Mouse (Mus musculus): ENCODE measurements around the gene Zmynd8. TPM values are rescaled to one million over a fixed set of nuclear protein-coding genes. Genes with fewer than 3 reads are reported as not detected.

Zmynd8 gene
- polyA plus RNA-seq, 1 experiment from 2014 or later = 64.7 TPM

DNA sequence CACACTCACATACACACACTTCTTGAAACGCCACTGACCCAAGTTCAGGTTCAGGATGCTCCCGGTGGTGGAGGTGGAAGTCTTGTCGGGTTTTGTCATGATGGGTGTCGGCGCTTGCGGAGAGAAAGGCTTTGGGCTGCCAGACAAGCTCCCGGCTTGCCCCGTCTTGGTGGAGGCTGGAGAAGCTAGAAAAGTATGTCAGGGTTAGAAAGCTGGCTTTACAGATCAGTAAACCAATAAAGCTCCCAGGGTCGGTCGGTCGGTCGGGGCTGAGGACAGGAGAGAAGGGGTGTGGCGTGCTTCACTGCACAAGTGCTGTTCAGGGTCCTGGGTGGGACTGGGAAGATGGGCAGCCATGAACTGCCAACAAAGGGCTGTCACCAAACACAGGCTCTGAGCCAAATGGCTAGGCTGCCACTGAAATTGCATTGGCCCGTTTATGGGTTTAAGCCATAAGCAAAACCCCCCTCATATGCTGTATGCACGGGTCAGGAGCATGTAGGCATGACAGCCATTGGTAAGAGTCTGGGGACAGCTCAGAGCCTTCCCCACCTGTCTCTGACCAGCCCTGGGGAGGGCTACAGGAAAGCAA, 78.2 kb downstream of the Zmynd8 start:
- WGBS = 69% methylated on average over 15 of the region's 15 CpGs
- no peaks in the 10 kb centered on the region for H3K9me3 ChIP-seq
- ATAC-seq = no peak
- no peak overlapping the region for H3K27ac ChIP-seq
- no peaks in the 10 kb centered on the region for H3K27me3 ChIP-seq (replicated peaks)
- peaks cover 57% of the 10 kb centered on the region for H3K36me3 ChIP-seq
- no peak overlapping the region for H3K9ac ChIP-seq
- no peak overlapping the region for H3K4me3 ChIP-seq (replicated peaks)
- H3K4me1 ChIP-seq (replicated peaks) = 0 out of 2 replicates have a peak, but pooled peaks cover 3% of the 10 kb centered on the region
- no peak overlapping the region for H3K4me2 ChIP-seq (replicated peaks)

DNA sequence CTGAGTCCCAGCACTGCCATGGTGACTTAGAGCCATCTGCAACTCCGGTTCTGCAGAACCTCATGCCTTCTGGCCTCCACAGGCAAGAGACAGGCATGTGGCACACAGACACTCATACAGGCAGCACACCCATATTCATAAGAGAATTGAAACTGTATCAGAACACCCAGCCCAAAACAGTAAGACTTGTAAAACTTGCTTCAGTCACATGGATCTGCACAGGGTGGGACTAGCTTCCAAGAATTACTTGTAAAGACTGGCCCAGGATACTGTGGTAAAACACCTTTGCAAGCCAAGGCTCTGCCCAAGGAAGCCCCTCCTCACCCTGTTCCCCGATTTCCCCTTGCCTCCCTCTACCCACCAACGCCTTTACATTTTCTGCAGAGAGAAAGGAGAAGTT, 78.7 kb downstream of the Zmynd8 start:
- no peak for ATAC-seq
- Histone ChIP-seq H3K9ac (no peak overlapping the region), H3K27ac (no peak overlapping the region), H3K4me2 (replicated peaks) (no peak overlapping the region), H3K4me1 (replicated peaks) (0 out of 2 replicates have a peak, but pooled peaks cover 3% of the 10 kb centered on the region), H3K4me3 (replicated peaks) (no peak overlapping the region), H3K9me3 (no peaks in the 10 kb centered on the region), H3K27me3 (replicated peaks) (no peaks in the 10 kb centered on the region), H3K36me3 (peaks cover 52% of the 10 kb centered on the region)
- WGBS = 79% methylated on average over 3 of the region's 3 CpGs

DNA sequence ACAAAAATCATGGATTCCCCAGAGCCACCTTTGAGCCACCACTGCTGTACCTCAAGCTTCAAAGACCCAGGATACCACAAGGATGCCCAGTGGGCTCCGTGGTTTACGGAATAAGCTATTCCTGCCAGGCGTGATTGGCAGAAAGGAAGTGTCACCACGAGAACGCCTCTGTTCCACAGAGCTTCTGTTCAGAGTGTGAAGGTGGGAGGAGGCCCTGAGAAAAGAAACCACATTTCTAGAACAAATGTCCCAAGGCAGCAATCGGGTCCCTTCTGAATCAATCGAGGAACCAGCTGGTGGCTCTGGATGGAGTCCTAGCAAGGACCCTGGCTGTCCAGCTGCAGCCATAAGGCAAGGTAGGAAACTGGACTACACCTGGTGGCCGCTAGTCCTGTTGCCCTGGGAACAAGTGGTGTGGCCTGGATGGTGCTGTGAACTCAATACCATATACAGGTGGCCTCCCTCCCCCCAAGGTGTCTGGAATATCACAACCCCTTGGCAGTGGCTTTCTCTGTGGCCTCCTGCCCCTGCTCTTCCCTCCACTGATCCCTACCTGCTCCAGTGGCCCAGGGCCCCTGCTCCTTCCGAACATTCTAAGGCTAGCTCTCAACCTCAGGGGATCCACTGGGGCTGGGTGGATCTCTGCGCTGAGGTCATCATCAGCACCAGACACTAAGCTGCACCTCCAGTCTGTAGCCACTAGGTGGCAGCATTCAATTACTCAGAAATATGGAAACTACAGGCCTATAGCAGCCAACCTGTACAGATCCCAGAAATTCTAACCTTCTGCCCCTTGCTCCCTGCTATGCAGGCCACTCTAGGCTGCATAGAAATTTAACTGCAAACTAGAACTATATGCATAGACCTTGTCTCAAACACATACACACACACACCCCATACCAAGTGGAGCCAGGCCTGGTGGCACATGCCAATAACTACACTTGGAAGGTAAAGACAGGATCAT, 79.5 kb downstream of the Zmynd8 start:
- H3K4me2 ChIP-seq (replicated peaks) = no peak overlapping the region
- no peak overlapping the region for H3K27ac ChIP-seq
- no peaks in the 10 kb centered on the region for H3K9me3 ChIP-seq
- no peak overlapping the region for H3K9ac ChIP-seq
- peaks cover 51% of the 10 kb centered on the region for H3K36me3 ChIP-seq
- H3K27me3 ChIP-seq (replicated peaks) = no peaks in the 10 kb centered on the region
- 82% methylated on average over 10 of the region's 10 CpGs for WGBS
- 0 out of 2 replicates have a peak, but pooled peaks cover 3% of the 10 kb centered on the region for H3K4me1 ChIP-seq (replicated peaks)
- no peak overlapping the region for H3K4me3 ChIP-seq (replicated peaks)
- peak; percentile 48 for ATAC-seq

DNA sequence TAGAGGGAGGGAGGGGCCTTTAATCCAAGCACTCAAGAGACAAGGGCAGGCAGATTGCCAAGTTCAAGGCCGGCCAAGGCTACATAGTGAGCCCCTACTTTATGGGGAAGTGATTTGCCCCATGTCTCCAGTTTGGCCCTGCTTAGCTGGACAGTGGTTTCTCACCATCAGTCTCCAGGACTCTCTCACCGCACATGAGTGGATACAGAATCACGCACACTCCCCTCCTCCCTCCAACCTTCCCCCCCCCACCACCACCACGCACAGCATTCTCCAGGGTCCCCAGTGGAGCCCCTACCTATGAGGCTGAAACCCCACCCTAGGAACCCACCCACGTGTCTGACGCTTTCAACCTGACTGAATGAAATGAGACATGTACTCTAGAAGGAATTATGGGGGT, 80.2 kb downstream of the Zmynd8 start:
- Histone ChIP-seq H3K9ac (no peak overlapping the region), H3K36me3 (peaks cover 56% of the 10 kb centered on the region)

DNA sequence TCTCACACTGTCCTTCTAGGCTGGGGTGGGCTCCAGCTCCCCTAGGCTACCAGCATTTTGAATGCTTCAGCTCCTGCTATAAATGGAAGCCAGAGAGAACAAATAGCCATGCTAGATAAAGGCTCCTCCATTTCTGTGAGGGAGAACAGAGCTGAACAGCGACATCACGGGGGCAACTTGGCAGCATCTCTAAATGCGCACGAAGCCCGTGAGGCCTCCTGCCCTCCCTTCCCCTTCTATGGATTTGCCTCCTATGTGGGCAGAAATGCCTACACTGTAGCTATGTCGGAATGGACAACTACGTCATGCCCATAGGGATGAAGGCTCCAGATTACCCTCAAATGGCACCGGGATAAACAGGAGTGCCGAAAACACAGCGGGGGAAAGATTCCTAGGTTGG, 81.4 kb downstream of the Zmynd8 start:
- peaks cover 57% of the 10 kb centered on the region for H3K36me3 ChIP-seq
- ATAC-seq = no peak
- no peaks in the 10 kb centered on the region for H3K9me3 ChIP-seq
- H3K9ac ChIP-seq = no peak overlapping the region
- no peaks in the 10 kb centered on the region for H3K27me3 ChIP-seq (replicated peaks)
- H3K4me1 ChIP-seq (replicated peaks) = 0 out of 2 replicates have a peak, but pooled peaks cover 3% of the 10 kb centered on the region
- no peak overlapping the region for H3K4me2 ChIP-seq (replicated peaks)
- H3K27ac ChIP-seq = no peak overlapping the region
- WGBS = 97% methylated on average over 10 of the region's 10 CpGs
- no peak overlapping the region for H3K4me3 ChIP-seq (replicated peaks)

More for the DNA sequence above, 80.2 kb downstream of the Zmynd8 start:
- Histone ChIP-seq H3K4me3 (replicated peaks) (no peak overlapping the region), H3K4me2 (replicated peaks) (no peak overlapping the region), H3K27me3 (replicated peaks) (no peaks in the 10 kb centered on the region), H3K4me1 (replicated peaks) (0 out of 2 replicates have a peak, but pooled peaks cover 3% of the 10 kb centered on the region), H3K9me3 (no peaks in the 10 kb centered on the region), H3K27ac (no peak overlapping the region)
- ATAC-seq = no peak
- WGBS = 91% methylated on average over 6 of the region's 6 CpGs

DNA sequence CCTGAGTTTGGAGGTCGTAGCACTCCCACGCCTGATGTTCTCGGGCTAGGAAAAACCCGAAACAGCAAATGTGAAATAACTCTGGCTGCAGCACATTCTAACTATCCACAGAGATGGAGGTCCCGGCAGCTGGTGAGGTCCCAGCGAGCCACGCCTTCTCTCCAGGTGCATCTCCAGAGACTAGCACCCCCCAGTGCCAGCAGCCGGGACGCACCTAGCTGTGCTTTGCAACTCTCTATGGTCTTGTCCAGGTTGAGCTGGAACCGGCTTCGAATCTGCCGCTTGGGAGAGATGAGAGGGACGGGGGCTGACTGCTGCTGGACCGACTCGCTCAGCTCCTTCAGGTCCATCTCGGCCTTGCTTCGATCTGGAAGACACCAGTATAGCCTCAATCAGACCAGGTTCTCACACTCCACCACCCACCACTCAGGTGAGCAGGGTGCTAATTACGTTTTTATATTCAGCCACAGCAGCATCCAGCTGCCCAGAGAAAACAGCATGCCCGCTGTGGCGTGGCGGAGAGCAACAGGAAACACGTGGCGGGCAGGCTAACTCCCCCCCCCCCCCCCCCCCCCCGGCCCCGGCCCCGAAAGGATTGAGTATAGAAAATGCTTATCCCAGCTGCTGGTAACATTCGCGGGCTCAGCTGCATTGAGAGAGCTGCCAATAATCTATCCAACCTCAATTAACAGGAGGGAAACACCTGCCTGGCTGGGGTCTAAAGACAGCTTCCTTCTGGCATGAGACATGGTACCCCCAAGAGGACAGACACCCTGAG, 83.5 kb downstream of the Zmynd8 start:
- H3K4me2 ChIP-seq (replicated peaks) = no peak overlapping the region
- 85% methylated on average over 26 of the region's 28 CpGs for WGBS
- no peak overlapping the region for H3K4me3 ChIP-seq (replicated peaks)
- H3K27ac ChIP-seq = no peak overlapping the region
- no peaks in the 10 kb centered on the region for H3K27me3 ChIP-seq (replicated peaks)
- ATAC-seq = no peak
- H3K9ac ChIP-seq = no peak overlapping the region
- 0 out of 2 replicates have a peak, but pooled peaks cover 3% of the 10 kb centered on the region for H3K4me1 ChIP-seq (replicated peaks)
- H3K9me3 ChIP-seq = no peaks in the 10 kb centered on the region
- H3K36me3 ChIP-seq = peaks cover 60% of the 10 kb centered on the region

DNA sequence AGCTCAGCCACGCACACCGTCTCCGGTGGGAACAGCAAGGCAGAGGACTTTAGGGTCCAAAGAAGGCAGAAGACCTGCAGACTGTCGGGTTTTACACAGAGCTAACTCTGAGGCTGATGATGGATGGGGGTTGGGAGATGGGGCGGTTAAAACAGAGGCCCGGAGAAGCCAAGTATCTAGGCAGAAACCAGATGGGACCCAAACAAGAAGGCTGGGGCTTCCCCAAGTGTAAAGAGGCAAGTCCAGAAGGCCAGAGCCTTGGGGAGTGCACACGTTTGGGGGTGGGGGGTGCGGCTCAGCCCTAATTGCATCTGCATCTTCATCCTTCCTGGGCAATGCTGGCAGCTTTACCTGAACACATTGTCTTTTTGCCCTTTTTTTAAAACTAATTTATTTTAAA, 85.9 kb downstream of the Zmynd8 start:
- H3K4me1 ChIP-seq (replicated peaks) = no peaks in the 10 kb centered on the region
- H3K27ac ChIP-seq = no peak overlapping the region
- H3K9me3 ChIP-seq = no peaks in the 10 kb centered on the region
- 61% methylated on average over 8 of the region's 8 CpGs for WGBS
- ATAC-seq = no peak
- H3K9ac ChIP-seq = no peak overlapping the region
- H3K4me3 ChIP-seq (replicated peaks) = no peak overlapping the region
- no peak overlapping the region for H3K4me2 ChIP-seq (replicated peaks)
- H3K27me3 ChIP-seq (replicated peaks) = no peaks in the 10 kb centered on the region
- peaks cover 72% of the 10 kb centered on the region for H3K36me3 ChIP-seq

DNA sequence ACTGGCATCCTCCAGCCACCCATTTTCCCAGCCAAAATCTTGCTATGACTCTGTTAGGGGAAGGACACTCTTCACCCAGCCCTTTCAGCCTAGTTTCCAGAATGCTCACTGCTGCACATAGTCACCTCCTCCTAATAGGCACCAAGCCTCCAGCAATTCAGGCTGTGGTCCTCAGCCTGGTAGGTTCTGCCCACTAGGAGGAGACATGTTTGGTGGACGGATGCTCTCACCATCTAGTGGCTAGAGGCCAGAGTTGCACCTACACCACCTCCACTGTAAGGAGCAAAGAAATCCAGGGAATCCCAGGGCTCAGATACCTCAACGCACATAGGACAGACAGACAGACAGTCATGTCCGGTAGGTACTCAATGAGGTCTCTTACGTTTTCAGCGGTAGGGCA, 87.3 kb downstream of the Zmynd8 start:
- 55% methylated on average over 5 of the region's 5 CpGs for WGBS
- peak; percentile 33; the same call in 1 of the 2 replicates for ATAC-seq
- H3K9me3 ChIP-seq = no peaks in the 10 kb centered on the region
- peaks cover 66% of the 10 kb centered on the region for H3K36me3 ChIP-seq
- no peak overlapping the region for H3K9ac ChIP-seq
- no peak overlapping the region for H3K27ac ChIP-seq
- no peaks in the 10 kb centered on the region for H3K27me3 ChIP-seq (replicated peaks)
- H3K4me3 ChIP-seq (replicated peaks) = no peak overlapping the region
- H3K4me2 ChIP-seq (replicated peaks) = no peak overlapping the region
- no peaks in the 10 kb centered on the region for H3K4me1 ChIP-seq (replicated peaks)

DNA sequence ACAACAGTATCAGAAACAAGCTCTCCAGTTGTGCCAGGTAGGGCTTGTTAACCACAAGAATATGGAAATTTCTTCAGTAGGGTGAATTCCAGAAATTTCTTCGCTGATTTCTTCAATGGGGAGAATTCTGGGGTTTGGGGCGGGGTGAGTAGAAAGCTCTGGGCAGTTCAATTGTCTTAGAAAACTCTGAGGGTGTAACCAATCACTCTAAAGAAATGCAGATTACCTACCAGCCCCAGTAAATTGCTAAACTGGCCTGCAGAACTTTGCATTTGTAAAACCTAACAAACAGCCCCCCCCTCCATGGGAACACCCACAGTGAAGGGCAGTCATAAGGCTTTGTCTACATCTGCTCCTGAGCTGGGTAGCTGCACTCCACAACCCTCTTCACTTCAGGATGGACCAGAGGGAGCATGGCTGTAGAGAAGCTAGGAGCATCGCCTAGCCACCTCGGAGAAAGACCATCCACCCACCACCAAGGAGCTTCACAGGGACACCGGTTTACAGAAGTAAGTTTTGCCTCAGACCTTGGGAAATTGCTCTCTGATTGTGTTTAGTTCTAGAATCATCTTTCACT, 88.8 kb downstream of the Zmynd8 start:
- H3K9ac ChIP-seq = no peak overlapping the region
- H3K9me3 ChIP-seq = no peaks in the 10 kb centered on the region
- no peak for ATAC-seq
- H3K4me1 ChIP-seq (replicated peaks) = no peaks in the 10 kb centered on the region
- 96% methylated on average over 5 of the region's 5 CpGs for whole genome bisulfite sequencing
- no peak overlapping the region for H3K4me3 ChIP-seq (replicated peaks)
- H3K4me2 ChIP-seq (replicated peaks) = no peak overlapping the region
- H3K27ac ChIP-seq = no peak overlapping the region
- H3K27me3 ChIP-seq (replicated peaks) = no peaks in the 10 kb centered on the region
- H3K36me3 ChIP-seq = peaks cover 67% of the 10 kb centered on the region

DNA sequence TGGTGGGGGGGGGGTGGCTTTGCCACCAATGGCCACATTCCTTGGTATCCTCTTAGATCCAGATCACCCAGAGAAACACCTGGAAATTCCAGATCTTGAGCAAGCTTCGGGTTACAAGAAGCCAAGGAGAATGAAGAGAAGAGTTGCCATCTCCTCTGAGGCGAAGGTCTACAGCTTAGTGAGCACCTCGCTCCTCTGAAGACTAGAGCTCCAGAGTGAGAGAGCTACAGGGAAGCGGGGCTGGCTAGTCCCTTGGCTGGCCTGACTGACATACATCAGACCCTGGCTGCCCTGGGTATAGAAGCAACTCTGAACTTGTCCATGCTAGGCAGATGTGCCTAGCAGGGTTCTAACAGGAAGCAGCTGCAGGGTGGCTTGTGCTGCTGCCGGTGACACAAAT, 89.7 kb downstream of the Zmynd8 start:
- no peaks in the 10 kb centered on the region for H3K4me1 ChIP-seq (replicated peaks)
- H3K4me3 ChIP-seq (replicated peaks) = no peak overlapping the region
- H3K9ac ChIP-seq = no peak overlapping the region
- ATAC-seq = no peak
- peaks cover 68% of the 10 kb centered on the region for H3K36me3 ChIP-seq
- H3K9me3 ChIP-seq = no peaks in the 10 kb centered on the region
- H3K27ac ChIP-seq = no peak overlapping the region
- 95% methylated on average over 5 of the region's 5 CpGs for WGBS
- no peaks in the 10 kb centered on the region for H3K27me3 ChIP-seq (replicated peaks)
- no peak overlapping the region for H3K4me2 ChIP-seq (replicated peaks)

DNA sequence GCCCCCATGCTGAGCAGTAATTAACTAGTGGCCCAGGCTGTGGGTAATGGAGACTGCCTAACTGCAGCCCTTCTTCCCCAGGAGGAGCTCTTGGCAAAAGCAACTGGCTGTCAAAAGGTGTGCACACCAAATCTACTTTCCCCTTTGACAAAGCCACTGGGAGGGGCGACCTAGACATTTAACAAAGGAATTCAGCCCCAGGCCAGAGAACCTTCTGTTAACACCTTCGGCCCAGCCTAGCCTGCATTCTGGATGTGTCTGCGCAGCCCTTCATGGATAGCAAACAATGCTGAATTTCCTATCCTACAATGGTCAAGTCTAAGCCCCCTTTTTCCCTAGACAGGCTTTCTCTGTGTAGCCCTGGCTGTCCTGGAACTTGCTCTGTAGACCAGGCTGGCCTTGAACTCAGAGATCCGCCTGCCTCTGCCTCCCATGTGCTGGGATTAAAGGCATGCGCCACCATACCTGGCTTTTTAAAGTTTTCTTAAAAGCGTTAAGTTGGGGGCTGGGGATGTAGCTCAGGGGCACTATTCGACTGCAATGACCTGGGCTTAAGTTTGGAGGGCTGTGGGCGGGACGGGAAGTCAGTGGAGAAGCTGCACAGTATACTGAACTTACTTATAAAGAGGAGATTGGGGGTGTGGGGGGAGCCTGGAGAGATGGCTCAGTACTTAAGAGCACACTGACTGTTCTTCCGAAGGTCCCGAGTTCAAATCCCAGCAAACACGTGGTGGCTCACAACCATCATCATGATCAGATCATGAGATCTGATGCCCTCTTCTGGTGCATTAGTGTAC, 90.4 kb downstream of the Zmynd8 start:
- Histone ChIP-seq H3K9me3 (no peaks in the 10 kb centered on the region), H3K4me2 (replicated peaks) (no peak overlapping the region), H3K4me3 (replicated peaks) (no peak overlapping the region), H3K27me3 (replicated peaks) (no peaks in the 10 kb centered on the region), H3K9ac (no peak overlapping the region), H3K27ac (no peak overlapping the region), H3K4me1 (replicated peaks) (no peaks in the 10 kb centered on the region), H3K36me3 (peaks cover 61% of the 10 kb centered on the region)
- ATAC-seq = no peak
- 95% methylated on average over 12 of the region's 12 CpGs for WGBS
